In the genomic region with DNA sequence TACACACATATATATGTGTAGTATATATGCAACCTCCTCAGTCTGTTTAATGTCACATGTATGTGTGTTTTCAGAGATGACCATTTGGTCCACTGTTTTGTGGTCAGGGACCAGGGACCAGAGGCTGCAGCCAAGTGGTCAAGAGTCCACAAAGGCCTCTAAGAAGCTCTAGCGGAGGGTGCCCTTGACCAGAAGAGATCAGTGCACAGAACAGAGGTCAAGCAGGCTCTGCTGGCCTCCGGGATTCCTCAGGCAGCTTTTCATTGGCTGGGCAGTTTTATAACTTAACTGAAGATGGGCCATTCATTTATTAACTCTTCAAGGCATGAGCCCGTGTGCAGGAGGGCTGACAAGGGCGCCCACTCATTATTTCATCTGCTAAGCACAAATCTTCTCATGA, we compare ENCODE assay signal across 17 mouse cellular contexts. TPM values are rescaled to one million over a fixed set of nuclear protein-coding genes. Genes with fewer than 3 reads are reported as not detected.
DNase-seq lines count a peak whose midpoint lies in the region; ATAC-seq and TF ChIP-seq lines count a peak whose summit lies in the region.
"Had no signal": no experiment of that assay in that cellular context is flagged by ENCODE, and none has a peak within 500 bp of the region (broad histone marks: within the 10 kb centered on the region; RNA-seq: fewer than 3 reads in every experiment).

No protein-coding gene starts in this region.

- no peaks in the 10 kb centered on the region for H3K9me3 ChIP-seq in kidney, embryonic 15.5 days (replicated peaks)
- H3K9me3 ChIP-seq in kidney, embryonic 16.5 days (ENCODE audit: low read length) = no peaks in the 10 kb centered on the region
- no peaks in the 10 kb centered on the region for H3K9me3 ChIP-seq in heart, embryonic 12.5 days (replicated peaks)
- H3K9me3 ChIP-seq in lung, postnatal 0 days (ENCODE audit: low read length) = no peaks in the 10 kb centered on the region
- H3K9me3 ChIP-seq: embryonic facial prominence, embryonic 10.5 days; forebrain, embryonic 13.5 days; heart, embryonic 13.5 days; hindbrain, embryonic 15.5 days had no signal

- no peak for TF ChIP-seq CTCF in lung, postnatal 0 days (IDR thresholded peaks at IDR 0.05)

- H3K27me3 ChIP-seq in kidney, embryonic 15.5 days = no peaks in the 10 kb centered on the region
- H3K27me3 ChIP-seq in kidney, embryonic 16.5 days (ENCODE audit: insufficient read depth, low read length) = no peaks in the 10 kb centered on the region
- H3K27me3 ChIP-seq in heart, embryonic 12.5 days (replicated peaks) = 0 out of 2 replicates have a peak, but pooled peaks cover 3% of the 10 kb centered on the region
- no peaks in the 10 kb centered on the region for H3K27me3 ChIP-seq in lung, postnatal 0 days (replicated peaks; ENCODE audit: insufficient read depth, low read length)
- H3K27me3 ChIP-seq: forebrain, embryonic 13.5 days; heart, embryonic 13.5 days; hindbrain, embryonic 15.5 days had no signal

- no peak overlapping the region for H3K4me3 ChIP-seq in kidney, embryonic 15.5 days (replicated peaks)
- no peak overlapping the region for H3K4me3 ChIP-seq in kidney, embryonic 16.5 days (ENCODE audit: low read length)
- H3K4me3 ChIP-seq in heart, embryonic 12.5 days = no peak overlapping the region
- no peak overlapping the region for H3K4me3 ChIP-seq in lung, postnatal 0 days (ENCODE audit: low read depth, low read length)
- H3K4me3 ChIP-seq: embryonic facial prominence, embryonic 10.5 days; forebrain, embryonic 13.5 days; heart, embryonic 13.5 days; hindbrain, embryonic 15.5 days had no signal

- DNase-seq in kidney, adult 11 months = peak; percentile 91
- DNase-seq in kidney, postnatal 25 days = peak; percentile 79 to 93
- no peak for DNase-seq in lung, postnatal 0 days (ENCODE audit: low spot score)
- no peak for DNase-seq in gastrocnemius, postnatal 10 days
- DNase-seq: adrenal gland, postnatal 10 days; cerebellum, adult 2 months; cerebellum, postnatal 10 days; forebrain, postnatal 0 days; gastrocnemius, postnatal 25 days; heart, postnatal 36 days had no signal

- H3K4me2 ChIP-seq in kidney, embryonic 15.5 days = no peak overlapping the region
- H3K4me2 ChIP-seq in kidney, embryonic 16.5 days (replicated peaks; ENCODE audit: low read depth, low read length) = no peak overlapping the region
- no peak overlapping the region for H3K4me2 ChIP-seq in heart, embryonic 12.5 days
- H3K4me2 ChIP-seq in lung, postnatal 0 days (replicated peaks; ENCODE audit: low read depth, low read length) = no peak overlapping the region
- H3K4me2 ChIP-seq: forebrain, embryonic 13.5 days; heart, embryonic 13.5 days; hindbrain, embryonic 15.5 days had no signal

- no peak overlapping the region for H3K9ac ChIP-seq in kidney, embryonic 15.5 days
- H3K9ac ChIP-seq in kidney, embryonic 16.5 days (replicated peaks; ENCODE audit: low read length) = no peak overlapping the region
- no peak overlapping the region for H3K9ac ChIP-seq in heart, embryonic 12.5 days
- H3K9ac ChIP-seq in lung, postnatal 0 days (replicated peaks; ENCODE audit: low read depth) = no peak overlapping the region
- H3K9ac ChIP-seq: forebrain, embryonic 13.5 days; forebrain, postnatal 0 days; heart, embryonic 13.5 days; hindbrain, embryonic 15.5 days had no signal

- peaks cover 26% of the 10 kb centered on the region; the same call in 1 of the 2 replicates for H3K36me3 ChIP-seq in kidney, embryonic 15.5 days
- H3K36me3 ChIP-seq in kidney, embryonic 16.5 days (ENCODE audit: insufficient read depth, low read length) = peaks cover 17% of the 10 kb centered on the region; the same call in 1 of the 2 replicates
- H3K36me3 ChIP-seq in heart, embryonic 12.5 days = peaks cover 27% of the 10 kb centered on the region
- no peaks in the 10 kb centered on the region for H3K36me3 ChIP-seq in lung, postnatal 0 days (ENCODE audit: insufficient read depth, low read length)

- no peak for TF ChIP-seq EP300 in lung, postnatal 0 days (IDR thresholded peaks at IDR 0.05)

- H3K27ac ChIP-seq in kidney, embryonic 15.5 days = no peak overlapping the region
- H3K27ac ChIP-seq in kidney, embryonic 16.5 days (ENCODE audit: low read length) = no peak overlapping the region
- no peak overlapping the region for H3K27ac ChIP-seq in heart, embryonic 12.5 days (ENCODE audit: poor library complexity, severe bottlenecking)
- H3K27ac ChIP-seq in lung, postnatal 0 days (ENCODE audit: low read length) = no peak overlapping the region
- H3K27ac ChIP-seq: embryonic facial prominence, embryonic 10.5 days; forebrain, embryonic 13.5 days; heart, embryonic 13.5 days; hindbrain, embryonic 15.5 days had no signal

- 62% methylated on average over 4 of the region's 4 CpGs for WGBS in kidney, embryonic 15.5 days
- 56% methylated on average over 4 of the region's 4 CpGs for WGBS in kidney, embryonic 16.5 days
- 79% methylated on average over 4 of the region's 4 CpGs for WGBS in heart, embryonic 12.5 days
- 72% methylated on average over 4 of the region's 4 CpGs for WGBS in lung, postnatal 0 days

- no peaks in the 10 kb centered on the region for H3K4me1 ChIP-seq in kidney, embryonic 15.5 days
- no peaks in the 10 kb centered on the region for H3K4me1 ChIP-seq in kidney, embryonic 16.5 days (ENCODE audit: insufficient read depth, low read length)
- H3K4me1 ChIP-seq in heart, embryonic 12.5 days (replicated peaks) = no peaks in the 10 kb centered on the region
- no peaks in the 10 kb centered on the region for H3K4me1 ChIP-seq in lung, postnatal 0 days (ENCODE audit: insufficient read depth, low read depth, low read length)
- H3K4me1 ChIP-seq: embryonic facial prominence, embryonic 10.5 days; forebrain, embryonic 13.5 days; heart, embryonic 13.5 days; hindbrain, embryonic 15.5 days had no signal

- no peak for ATAC-seq in kidney, embryonic 15.5 days (replicated peaks; ENCODE audit: low FRiP score)
- ATAC-seq in kidney, embryonic 16.5 days (ENCODE audit: low FRiP score, low TSS enrichment) = peak; percentile 78
- ATAC-seq in heart, embryonic 12.5 days (ENCODE audit: insufficient number of reproducible peaks, low FRiP score) = no peak
- ATAC-seq in lung, postnatal 0 days = no peak
- ATAC-seq: forebrain, embryonic 13.5 days; forebrain, postnatal 0 days had no signal

RNA-seq across cellular contexts. Expression of a gene that starts 12.6 kb away (rescaled TPM):
- 8.4 and 9.1 TPM in 2 replicates for polyA plus RNA-seq in kidney, embryonic 15.5 days (2015; fragmentation: Nextera tagmentation; extraction: Ambion mirVana)
- polyA plus RNA-seq in kidney, embryonic 16.5 days (2015; fragmentation: Nextera tagmentation; extraction: Ambion mirVana) = 10.1 and 10.2 TPM in 2 replicates
- polyA plus RNA-seq in heart, embryonic 12.5 days (2016; fragmentation: Nextera tagmentation; extraction: Ambion mirVana) = 4.7 and 5.4 TPM in 2 replicates
- 6.4 and 7.6 TPM in 2 replicates for polyA plus RNA-seq in lung, postnatal 0 days (2015; fragmentation: Nextera tagmentation; extraction: Ambion mirVana)
- total RNA-seq in gastrocnemius, postnatal 10 days (2021) = 10 to 100 TPM; 11.1 to 13.2 TPM

RNA-seq across cellular contexts. Expression of a gene that starts 28.0 kb away (rescaled TPM):
- polyA plus RNA-seq in kidney, embryonic 15.5 days (2015; fragmentation: Nextera tagmentation; extraction: Ambion mirVana) = 237 and 241 TPM in 2 replicates
- 262 and 290 TPM in 2 replicates for polyA plus RNA-seq in kidney, embryonic 16.5 days (2015; fragmentation: Nextera tagmentation; extraction: Ambion mirVana)
- polyA plus RNA-seq in heart, embryonic 12.5 days (2016; fragmentation: Nextera tagmentation; extraction: Ambion mirVana) = 193 and 200 TPM in 2 replicates
- 246 and 299 TPM in 2 replicates for polyA plus RNA-seq in lung, postnatal 0 days (2015; fragmentation: Nextera tagmentation; extraction: Ambion mirVana)
- total RNA-seq in gastrocnemius, postnatal 10 days (2021) = 10 to 100 TPM; 64.8 to 67.8 TPM

RNA-seq across cellular contexts. Expression of a gene that starts 35.4 kb away (rescaled TPM):
- 38.1 and 38.2 TPM in 2 replicates for polyA plus RNA-seq in kidney, embryonic 15.5 days (2015; fragmentation: Nextera tagmentation; extraction: Ambion mirVana)
- 37.5 and 37.8 TPM in 2 replicates for polyA plus RNA-seq in kidney, embryonic 16.5 days (2015; fragmentation: Nextera tagmentation; extraction: Ambion mirVana)
- polyA plus RNA-seq in heart, embryonic 12.5 days (2016; fragmentation: Nextera tagmentation; extraction: Ambion mirVana) = 23.7 and 24.5 TPM in 2 replicates
- polyA plus RNA-seq in lung, postnatal 0 days (2015; fragmentation: Nextera tagmentation; extraction: Ambion mirVana) = 13.9 and 16.6 TPM in 2 replicates
- 10 to 100 TPM; 13.1 to 16.1 TPM for total RNA-seq in gastrocnemius, postnatal 10 days (2021)

RNA-seq across cellular contexts. Expression of a gene that starts 49.6 kb away (rescaled TPM):
- polyA plus RNA-seq in kidney, embryonic 15.5 days (2015; fragmentation: Nextera tagmentation; extraction: Ambion mirVana) = 30.0 and 33.1 TPM in 2 replicates
- polyA plus RNA-seq in kidney, embryonic 16.5 days (2015; fragmentation: Nextera tagmentation; extraction: Ambion mirVana) = 41.6 and 45.4 TPM in 2 replicates
- polyA plus RNA-seq in heart, embryonic 12.5 days (2016; fragmentation: Nextera tagmentation; extraction: Ambion mirVana) = 15.0 and 18.0 TPM in 2 replicates
- polyA plus RNA-seq in lung, postnatal 0 days (2015; fragmentation: Nextera tagmentation; extraction: Ambion mirVana) = 65.6 and 71.8 TPM in 2 replicates
- 1 to 10 TPM; 6.5 to 8.6 TPM for total RNA-seq in gastrocnemius, postnatal 10 days (2021)

Comparison
In these comparisons a context has a peak if more than half of its experiments do, and no peak if none do; other contexts are left out.
1. DNase-seq: peak in kidney, adult 11 months (single experiment) and kidney, postnatal 25 days (2 of 2); none in lung, postnatal 0 days (single experiment) and gastrocnemius, postnatal 10 days (single experiment).